Mouse (Mus musculus): ENCODE measurements at regions not wholly inside any gene's neighbourhood (a gene's known extent, or its start where the extent isn't known, plus 50 kb on each side); places are given as distances from the start of the nearest gene placed in this dataset.
"Not testable (repeated sequence)": the region's sequence is repeated elsewhere in the genome, so short reads cannot be mapped to it uniquely, and the experiment has no call there.

GRCm38 (mm10) chr1:78588036-78588435 lies 69.6 kb upstream of the Acsl3 start:
- ATAC-seq (replicated peaks; ENCODE audit: poor library complexity, severe bottlenecking): no peak

GRCm38 (mm10) chr1:78588660-78589059 lies 69.0 kb upstream of the Acsl3 start:
- not testable (repeated sequence) for ATAC-seq (replicated peaks; ENCODE audit: poor library complexity, severe bottlenecking)

- ATAC-seq (replicated peaks; ENCODE audit: poor library complexity, severe bottlenecking): no peak
Measured at GRCm38 (mm10) chr1:78590558-78590957, 67.1 kb upstream of the Acsl3 start.

- no peak for ATAC-seq (replicated peaks; ENCODE audit: poor library complexity, severe bottlenecking)
Measured at GRCm38 (mm10) chr1:78593927-78594641, 63.5 kb upstream of the Acsl3 start.

GRCm38 (mm10) chr1:78595521-78596139 lies 62.0 kb upstream of the Acsl3 start:
- ATAC-seq (replicated peaks; ENCODE audit: poor library complexity, severe bottlenecking): peak; percentile 86

- no peak for ATAC-seq (replicated peaks; ENCODE audit: poor library complexity, severe bottlenecking)
Measured at GRCm38 (mm10) chr1:78598561-78598960, 59.1 kb upstream of the Acsl3 start.

- ATAC-seq (replicated peaks; ENCODE audit: poor library complexity, severe bottlenecking): no peak
Measured at GRCm38 (mm10) chr1:78600666-78601065, 57.0 kb upstream of the Acsl3 start.

- ATAC-seq (replicated peaks; ENCODE audit: poor library complexity, severe bottlenecking): no peak
Measured at GRCm38 (mm10) chr1:78601568-78601967, 56.1 kb upstream of the Acsl3 start.

- no peak for ATAC-seq (replicated peaks; ENCODE audit: poor library complexity, severe bottlenecking)
Measured at GRCm38 (mm10) chr1:78602039-78602438, 55.6 kb upstream of the Acsl3 start.

GRCm38 (mm10) chr1:78602885-78603284 lies 54.7 kb upstream of the Acsl3 start:
- ATAC-seq (replicated peaks; ENCODE audit: poor library complexity, severe bottlenecking): no peak

- ATAC-seq (replicated peaks; ENCODE audit: poor library complexity, severe bottlenecking): no peak
Measured at GRCm38 (mm10) chr1:78604820-78605550, 52.6 kb upstream of the Acsl3 start.

All from granulocyte monocyte progenitor cell, adult 5-6 weeks (primary cell).